Mouse (Mus musculus) liver, adult 2 months (tissue): ENCODE data around the gene Bag6.

Source experiments
- CTCF ChIP-seq: fragments of 200-500 bp; IDR thresholded peaks from 2 replicates; pipeline ENCODE4 v1.5.1; 2011; ENCODE audit warnings: low read depth, low read length, control low read depth
- POLR2A ChIP-seq: fragments of 200-500 bp; IDR thresholded peaks from 2 replicates; pipeline ENCODE4 v1.6.1; 2011; ENCODE audit warnings: low read length, control low read depth; ENCODE audit not compliant: insufficient read depth; ENCODE audit errors: extremely low read depth

- peak; percentile 2; the same call in 1 of the 2 replicates for TF ChIP-seq CTCF
- peak; percentile 75 for TF ChIP-seq POLR2A
Observed at GRCm38 (mm10) chr17:35088825-35089644, 45.9 kb upstream of the Bag6 start, which contains the start of gene Abhd16a.
